ENCODE assay signal across 8 mouse cellular contexts in genomic region chr11:119209371-119210025, GRCm38 (mm10). TPM values are rescaled to one million over a fixed set of nuclear protein-coding genes. Genes with fewer than 3 reads are reported as not detected.
DNase-seq lines count a peak whose midpoint lies in the region; ATAC-seq lines count a peak whose summit lies in the region.

No protein-coding gene starts in this region.

- no peak for ATAC-seq in midbrain, embryonic 14.5 days (ENCODE audit: low FRiP score, low TSS enrichment)
- no peak for ATAC-seq in midbrain, embryonic 11.5 days (ENCODE audit: low FRiP score)
- no peak for ATAC-seq in erythroid progenitor cell, adult 5-6 weeks (replicated peaks; ENCODE audit: low FRiP score, poor library complexity, severe bottlenecking)

- H3K36me3 ChIP-seq in midbrain, embryonic 14.5 days (ENCODE audit: control insufficient read depth, insufficient read depth, low read length), result peaks cover 47% of the 10 kb centered on the region
- H3K36me3 ChIP-seq in midbrain, embryonic 11.5 days (ENCODE audit: control insufficient read depth, insufficient read depth, low read length), result peaks cover 18% of the 10 kb centered on the region

- no peak for DNase-seq in midbrain, embryonic 14.5 days
- DNase-seq in midbrain, embryonic 11.5 days (ENCODE audit: low spot score, missing footprints), result no peak
- peak; percentile 88 for DNase-seq in cerebellum, adult 9-10 months
- DNase-seq in gastrocnemius, postnatal 36 days, result peak; percentile 61 to 66
- peak; percentile 91 for DNase-seq in lung, postnatal 10 days
- no peak for DNase-seq in embryo, embryonic 10 days (ENCODE audit: low spot score)
- no peak for DNase-seq in kidney, adult 8-10 months

- H3K27me3 ChIP-seq in midbrain, embryonic 14.5 days (ENCODE audit: control insufficient read depth, insufficient read depth, low read length), result no peaks in the 10 kb centered on the region
- no peaks in the 10 kb centered on the region for H3K27me3 ChIP-seq in midbrain, embryonic 11.5 days (ENCODE audit: control insufficient read depth, insufficient read depth, low read length)

- H3K4me1 ChIP-seq in midbrain, embryonic 14.5 days (ENCODE audit: control insufficient read depth, insufficient read depth, low read length), result no peaks in the 10 kb centered on the region
- peaks cover 9% of the 10 kb centered on the region; the same call in 1 of the 2 replicates for H3K4me1 ChIP-seq in midbrain, embryonic 11.5 days (ENCODE audit: control insufficient read depth, insufficient read depth, low read length)

- H3K4me2 ChIP-seq in midbrain, embryonic 14.5 days (ENCODE audit: low read length), result no peak overlapping the region
- no peak overlapping the region for H3K4me2 ChIP-seq in midbrain, embryonic 11.5 days

- no peak overlapping the region for H3K4me3 ChIP-seq in midbrain, embryonic 14.5 days (replicated peaks; ENCODE audit: low read depth, low read length)
- no peak overlapping the region for H3K4me3 ChIP-seq in midbrain, embryonic 11.5 days (ENCODE audit: low read depth, low read length)

- H3K9me3 ChIP-seq in midbrain, embryonic 14.5 days (ENCODE audit: control insufficient read depth, low read length), result no peaks in the 10 kb centered on the region
- no peaks in the 10 kb centered on the region for H3K9me3 ChIP-seq in midbrain, embryonic 11.5 days (ENCODE audit: control insufficient read depth, low read length)

- H3K27ac ChIP-seq in midbrain, embryonic 14.5 days (replicated peaks; ENCODE audit: low read depth, low read length), result peak overlapping the region; percentile 37; the same call in 1 of the 2 replicates
- no peak overlapping the region for H3K27ac ChIP-seq in midbrain, embryonic 11.5 days (ENCODE audit: low read depth, low read length)

- H3K9ac ChIP-seq in midbrain, embryonic 14.5 days (replicated peaks; ENCODE audit: low read length), result no peak overlapping the region
- no peak overlapping the region; the same call in 1 of the 2 replicates for H3K9ac ChIP-seq in midbrain, embryonic 11.5 days (ENCODE audit: low read length)

- intact Hi-C loops in gastrocnemius, postnatal 36 days (cut with DNase I), result loop anchor here (2.0 kb wide), 1 partner anchor 19 kb away; the partner anchor contains the start of genes Ccdc40 and Tbc1d16

- 73% methylated on average over 10 of the region's 10 CpGs for WGBS in midbrain, embryonic 14.5 days
- WGBS in midbrain, embryonic 11.5 days, result 89% methylated on average over 10 of the region's 10 CpGs

RNA-seq across cellular contexts. Expression of gene Tbc1d16, which starts 18.8 kb away (rescaled TPM):
- polyA plus RNA-seq in midbrain, embryonic 14.5 days (2014; fragmentation: Nextera tagmentation; extraction: Ambion mirVana), result 36.1 and 41.1 TPM in 2 replicates
- polyA plus RNA-seq in midbrain, embryonic 11.5 days (2014; fragmentation: Nextera tagmentation; extraction: Ambion mirVana), result 13.3 and 15.2 TPM in 2 replicates
- 10 to 100 TPM; 19.2 to 23.2 TPM for total RNA-seq in gastrocnemius, postnatal 36 days (2021)
- total RNA-seq in erythroid progenitor cell, adult 5-6 weeks (2015; ENCODE audit: low replicate concordance), result 0.84 and 1.1 TPM in 2 replicates
- total RNA-seq in erythroid progenitor cell, adult 5-6 weeks (2017; ENCODE audit: low replicate concordance), result 0.26 TPM in 1 of 2 replicates, not detected in the other

RNA-seq across cellular contexts. Expression of gene Ccdc40, which starts 18.9 kb away (rescaled TPM):
- polyA plus RNA-seq in midbrain, embryonic 14.5 days (2014; fragmentation: Nextera tagmentation; extraction: Ambion mirVana), result 12.2 and 13.3 TPM in 2 replicates
- 18.6 and 18.9 TPM in 2 replicates for polyA plus RNA-seq in midbrain, embryonic 11.5 days (2014; fragmentation: Nextera tagmentation; extraction: Ambion mirVana)
- total RNA-seq in gastrocnemius, postnatal 36 days (2021), result not detected
- total RNA-seq in erythroid progenitor cell, adult 5-6 weeks (2015; ENCODE audit: low replicate concordance), result not detected in 2 replicates
- total RNA-seq in erythroid progenitor cell, adult 5-6 weeks (2017; ENCODE audit: low replicate concordance), result 0.13 and 1.9 TPM in 2 replicates

RNA-seq across cellular contexts. Expression of gene Gaa, which starts 58.2 kb away (rescaled TPM):
- 58.6 and 67.2 TPM in 2 replicates for polyA plus RNA-seq in midbrain, embryonic 14.5 days (2014; fragmentation: Nextera tagmentation; extraction: Ambion mirVana)
- 15.5 and 19.0 TPM in 2 replicates for polyA plus RNA-seq in midbrain, embryonic 11.5 days (2014; fragmentation: Nextera tagmentation; extraction: Ambion mirVana)
- 100 to 1,000 TPM; 122 to 134 TPM for total RNA-seq in gastrocnemius, postnatal 36 days (2021)
- 4.2 and 8.6 TPM in 2 replicates for total RNA-seq in erythroid progenitor cell, adult 5-6 weeks (2015; ENCODE audit: low replicate concordance)
- total RNA-seq in erythroid progenitor cell, adult 5-6 weeks (2017; ENCODE audit: low replicate concordance), result 5.6 and 17.9 TPM in 2 replicates

Comparison
In these comparisons a context has a peak if more than half of its experiments do, and no peak if none do; other contexts are left out.
1. DNase-seq: peak in cerebellum, adult 9-10 months (single experiment), gastrocnemius, postnatal 36 days (2 of 2) and lung, postnatal 10 days (single experiment); none in midbrain, embryonic 14.5 days (single experiment), midbrain, embryonic 11.5 days (single experiment), embryo, embryonic 10 days (single experiment) and kidney, adult 8-10 months (0 of 2).
2. RNA of gene Tbc1d16, which starts 18.8 kb away (total RNA-seq): 19.2 to 23.2 TPM in gastrocnemius, postnatal 36 days; 0.26 to 1.1 TPM in erythroid progenitor cell, adult 5-6 weeks; every median in the first group is over 4 times any median in the second.
3. RNA of gene Gaa, which starts 58.2 kb away (total RNA-seq): 122 to 134 TPM in gastrocnemius, postnatal 36 days; 4.2 to 17.9 TPM in erythroid progenitor cell, adult 5-6 weeks; every median in the first group is over 4 times any median in the second.